Mouse (Mus musculus) thymus, postnatal 14 days (tissue): ENCODE data around the gene Gadd45gip1.
"Not testable (repeated sequence)": the region's sequence is repeated elsewhere in the genome, so short reads cannot be mapped to it uniquely, and the experiment has no call there.

Source experiments
- DNase-seq: peaks from one replicate; pipeline ENCODE4 v3.0.0; 2021

Gadd45gip1 gene

DNA sequence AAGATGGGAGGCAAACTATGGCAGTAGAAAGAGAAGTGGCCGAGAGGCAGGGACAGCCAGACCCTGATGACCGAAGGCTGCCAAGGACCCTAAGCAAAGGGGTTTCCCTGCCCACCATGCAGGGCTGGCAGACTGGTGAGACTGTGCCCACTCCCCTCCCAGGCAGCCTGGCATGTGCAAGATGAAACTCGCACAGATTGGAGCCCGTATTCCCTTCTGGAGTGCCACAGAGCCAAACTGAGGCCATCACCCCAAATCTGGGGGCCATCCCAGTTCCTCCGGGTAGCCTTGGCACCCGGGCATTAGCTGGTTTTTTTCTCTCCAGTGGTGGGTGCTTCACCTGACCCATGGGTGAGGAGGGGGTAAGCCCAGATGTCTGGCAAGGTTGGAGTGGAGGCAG lies 33.4 kb upstream of the Gadd45gip1 start:
- DNase-seq: no peak

- no peak for DNase-seq
Observed at GRCm38 (mm10) chr8:84798446-84799135, 32.7 kb upstream of the Gadd45gip1 start.

DNA sequence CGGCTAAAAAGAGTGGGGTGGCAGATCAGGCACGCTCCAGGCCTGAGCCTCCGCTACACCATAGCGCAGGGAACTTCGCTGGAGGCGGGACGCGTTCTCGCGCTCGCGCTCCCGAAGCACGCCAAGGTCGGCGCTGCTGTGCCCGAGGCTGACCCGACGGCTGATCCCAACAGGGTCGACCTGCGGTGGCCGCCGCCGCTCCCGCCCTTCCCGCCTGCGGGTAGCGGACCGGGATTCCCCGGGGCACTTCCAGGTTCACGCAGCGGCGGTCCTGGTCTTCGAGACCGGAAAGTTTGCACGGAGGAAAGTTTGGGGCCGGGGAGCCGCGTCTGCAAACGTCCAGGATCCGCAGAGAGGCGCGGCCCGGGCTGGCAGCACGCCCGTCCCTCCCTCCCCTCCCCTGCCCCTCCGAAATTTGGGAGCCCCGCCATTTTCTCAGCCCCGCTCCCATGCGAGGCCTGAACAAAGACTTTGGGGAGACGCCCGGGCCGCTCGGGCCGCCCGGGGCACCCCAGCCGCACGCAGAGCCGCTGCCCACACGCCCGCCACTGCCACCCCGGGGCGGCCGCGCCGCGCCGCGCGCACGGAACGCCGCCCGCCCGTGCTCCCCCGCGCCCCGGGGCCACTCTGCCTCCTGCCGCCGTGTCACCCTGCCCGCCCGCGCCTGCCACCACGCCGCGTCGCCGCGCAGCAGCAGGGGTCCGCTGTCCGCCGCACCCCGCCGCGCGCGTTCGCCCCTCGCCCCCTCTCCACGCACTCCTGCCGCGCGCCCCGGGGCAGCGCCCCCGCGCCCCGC lies 32.0 kb upstream of the Gadd45gip1 start:
- peak; percentile 31 for DNase-seq

- peak; percentile 67 for DNase-seq
Observed at GRCm38 (mm10) chr8:84799999-84800831, 31.1 kb upstream of the Gadd45gip1 start, which contains the start of gene Nfix. Gene Nfix, minus strand, starts transcription at chr8:84800344.

DNA sequence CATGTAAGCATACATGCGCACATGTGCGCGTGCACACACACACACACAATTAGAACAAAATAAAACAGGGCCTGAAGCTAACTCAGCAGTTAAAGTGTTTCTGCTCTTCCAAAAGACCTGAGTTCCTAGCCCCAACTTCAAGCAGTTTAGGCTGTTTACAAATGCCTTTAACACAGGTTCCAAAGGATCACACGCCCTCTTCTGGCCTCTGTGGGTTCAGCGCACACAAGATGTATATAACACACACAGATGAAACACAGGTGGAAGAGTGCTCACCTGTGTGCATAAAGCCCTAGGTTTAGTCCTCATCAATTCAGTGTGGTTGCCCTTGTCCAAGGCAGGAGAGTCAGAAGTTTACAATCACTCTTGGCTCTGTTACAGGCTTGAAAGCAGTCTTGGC lies 25.3 kb upstream of the Gadd45gip1 start:
- DNase-seq: no peak

DNA sequence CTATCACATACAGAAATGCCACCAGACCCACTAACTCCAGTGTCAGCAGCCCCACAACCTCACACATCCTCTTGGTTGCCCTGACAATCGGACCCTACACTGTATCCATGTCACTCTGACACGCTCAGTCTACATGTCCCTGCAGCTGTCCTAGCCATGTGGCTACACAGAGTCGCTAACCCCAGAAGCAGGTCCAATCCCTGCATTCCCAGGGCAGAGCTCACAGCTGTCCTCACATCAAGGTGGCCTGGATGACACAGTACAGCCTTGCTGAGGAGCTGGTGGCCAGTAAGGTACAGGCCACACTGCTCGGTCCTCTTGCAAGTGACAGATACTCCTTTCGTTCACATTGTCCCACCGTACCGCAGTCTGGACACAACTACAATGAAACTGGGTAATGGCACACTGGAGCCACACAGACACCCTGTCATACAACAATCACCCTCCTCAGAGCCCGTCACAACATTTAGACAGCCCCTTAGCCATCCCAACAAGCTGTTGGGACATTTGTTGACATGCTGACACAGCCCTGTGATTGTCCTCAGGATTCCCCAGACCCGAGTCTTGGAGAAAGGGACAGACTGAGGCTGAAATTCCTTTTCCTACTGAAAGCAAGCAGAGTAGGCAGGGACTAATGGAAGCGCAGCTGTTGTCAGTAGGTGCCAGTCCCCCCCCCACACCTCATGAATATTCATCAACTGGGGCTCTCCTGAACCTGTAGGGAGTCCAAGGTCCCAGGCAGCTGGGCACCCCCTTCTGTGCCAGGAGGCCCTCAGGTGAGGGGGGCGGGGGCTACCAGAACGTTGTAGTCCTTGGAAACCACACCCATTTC lies 22.0 kb upstream of the Gadd45gip1 start:
- DNase-seq: no peak

GRCm38 (mm10) chr8:84809941-84810280 lies 21.4 kb upstream of the Gadd45gip1 start:
- DNase-seq: no peak

DNA sequence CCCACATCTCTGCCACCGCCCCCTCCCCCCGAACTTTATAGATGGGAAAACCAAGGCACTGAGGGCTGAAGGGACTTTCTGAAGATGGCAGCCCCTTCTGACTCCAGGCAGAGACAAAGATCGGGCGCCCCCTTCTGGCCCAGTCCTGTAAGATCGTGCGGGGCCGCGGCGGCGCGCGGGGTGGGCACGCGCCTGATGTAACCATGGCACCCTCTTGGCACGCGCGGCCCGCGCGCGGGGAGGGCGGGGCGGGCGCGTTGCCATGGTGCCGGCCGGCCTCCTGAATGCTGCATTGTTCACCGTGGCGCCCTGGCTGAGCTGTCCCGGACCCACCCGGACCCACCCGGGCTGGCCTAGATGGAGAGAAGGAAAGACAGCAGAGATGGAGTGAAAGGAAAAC lies 20.4 kb upstream of the Gadd45gip1 start:
- peak; percentile 88 for DNase-seq

DNA sequence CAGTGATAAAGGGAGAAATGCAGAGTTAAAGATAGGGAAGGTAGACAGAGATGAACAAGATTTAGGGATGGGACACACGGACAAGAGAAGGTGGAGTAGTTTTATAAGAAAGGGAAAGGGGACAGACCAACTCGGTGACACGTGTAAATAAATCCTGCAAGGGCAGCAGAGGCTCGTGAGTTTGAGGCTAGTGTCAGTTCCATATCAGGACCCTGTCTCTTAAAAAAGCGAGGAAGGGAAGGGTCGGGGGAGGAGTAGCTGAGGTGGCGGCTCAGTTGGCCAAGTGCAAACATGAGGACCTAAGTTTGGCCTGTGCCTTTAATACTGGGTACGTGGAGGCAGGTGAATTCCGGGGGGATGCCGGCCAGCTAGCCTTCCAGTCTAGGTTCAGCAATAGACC lies 20.0 kb upstream of the Gadd45gip1 start:
- no peak for DNase-seq

DNA sequence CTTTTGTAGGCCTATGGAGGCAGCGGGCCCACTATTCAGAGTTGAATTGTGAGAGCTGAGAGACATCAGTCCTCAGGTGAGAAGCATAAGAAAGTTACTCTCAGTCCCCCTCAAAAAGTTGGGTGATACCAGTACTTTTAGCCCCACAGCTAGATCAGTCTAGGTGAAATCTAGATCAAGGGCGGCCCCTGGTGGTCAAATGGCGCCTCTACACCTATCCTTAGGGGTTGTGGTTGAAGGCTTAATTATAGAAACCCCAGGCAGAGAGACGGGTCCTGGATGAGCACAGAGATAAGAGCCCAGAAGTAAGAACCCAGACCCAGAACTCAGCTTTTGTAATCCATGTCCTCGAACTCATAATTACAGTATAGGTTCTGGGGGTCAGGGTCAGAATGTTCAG lies 18.3 kb upstream of the Gadd45gip1 start:
- DNase-seq: peak; percentile 84

- no peak for DNase-seq
Observed at GRCm38 (mm10) chr8:84813830-84814229, 17.5 kb upstream of the Gadd45gip1 start.

DNA sequence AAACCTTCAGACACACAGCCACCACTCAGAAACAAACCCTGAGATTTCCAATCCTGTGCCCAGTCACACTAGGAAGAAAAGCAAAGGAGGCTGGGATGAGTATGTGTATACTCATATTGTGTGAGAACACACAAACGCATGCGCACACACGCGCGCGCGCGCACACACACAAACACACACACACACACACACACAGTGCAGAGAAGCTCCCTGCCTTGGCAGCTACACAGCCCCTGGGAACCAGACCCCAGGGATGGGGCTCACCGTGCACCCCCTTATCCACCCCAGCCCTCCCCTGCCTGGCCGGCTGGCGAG lies 17.1 kb upstream of the Gadd45gip1 start:
- no peak for DNase-seq

DNA sequence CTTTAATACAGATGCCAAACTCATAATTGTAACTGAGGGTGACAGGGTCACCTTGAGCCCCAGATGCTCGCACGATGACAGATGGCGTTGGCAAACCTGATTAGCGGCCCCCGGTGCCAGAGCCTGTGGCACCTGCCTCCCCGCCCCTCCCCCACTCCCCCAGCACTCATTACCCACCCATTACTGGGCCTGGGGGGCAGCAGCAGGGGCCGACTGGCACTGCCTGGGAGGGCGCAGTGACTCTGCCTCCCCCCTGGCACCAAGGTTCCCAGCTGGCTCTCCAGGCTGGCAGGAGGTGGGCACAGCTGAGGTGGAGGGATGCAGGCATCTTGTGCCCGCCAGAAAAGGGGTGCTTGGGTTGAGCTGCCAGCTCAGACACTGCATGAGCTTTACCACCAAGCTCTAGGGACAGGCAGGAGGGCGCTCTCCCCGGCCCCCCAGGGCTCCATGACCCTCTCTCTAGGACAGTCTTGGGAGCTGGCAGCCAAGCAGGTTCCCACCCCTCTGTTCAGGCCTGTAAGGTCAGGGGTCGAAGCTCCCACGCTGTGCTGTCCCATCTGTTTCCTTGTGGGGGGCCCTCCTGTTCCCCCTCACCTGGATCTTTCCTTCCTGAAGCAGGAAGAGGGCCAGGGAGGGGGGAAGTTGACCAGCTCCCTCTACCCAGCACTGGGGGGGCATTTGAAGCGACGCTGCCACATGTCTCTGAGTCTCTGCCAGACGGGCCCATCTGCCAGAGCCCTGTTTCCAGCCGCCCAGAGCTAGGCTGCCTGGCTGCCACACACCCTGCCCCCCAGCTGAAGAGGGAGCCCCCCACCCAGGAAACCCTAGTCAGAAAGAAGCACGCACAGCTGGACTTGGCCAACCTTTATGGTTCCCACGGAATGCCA lies 16.5 kb upstream of the Gadd45gip1 start:
- DNase-seq: no peak

DNA sequence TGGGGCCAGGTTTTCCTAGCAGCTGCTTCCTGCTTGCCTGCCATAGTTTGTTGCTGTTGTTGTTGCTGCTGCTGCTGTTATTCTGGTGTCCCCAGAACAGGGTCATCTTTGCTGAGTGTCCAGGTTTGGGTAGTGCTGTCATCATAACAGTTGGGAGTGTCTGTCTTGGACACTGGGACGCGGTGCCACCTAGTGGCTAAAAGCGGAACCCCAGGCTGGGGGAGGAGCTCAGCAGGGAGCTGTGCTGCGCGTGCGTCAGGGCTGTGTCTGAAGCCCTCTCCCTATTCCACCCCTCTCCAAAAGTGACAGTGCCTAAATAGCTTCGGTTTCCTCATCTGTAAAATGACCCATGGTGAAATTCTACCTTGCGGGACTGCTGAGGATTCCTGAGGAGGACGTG lies 15.8 kb upstream of the Gadd45gip1 start:
- DNase-seq: peak; percentile 94

DNA sequence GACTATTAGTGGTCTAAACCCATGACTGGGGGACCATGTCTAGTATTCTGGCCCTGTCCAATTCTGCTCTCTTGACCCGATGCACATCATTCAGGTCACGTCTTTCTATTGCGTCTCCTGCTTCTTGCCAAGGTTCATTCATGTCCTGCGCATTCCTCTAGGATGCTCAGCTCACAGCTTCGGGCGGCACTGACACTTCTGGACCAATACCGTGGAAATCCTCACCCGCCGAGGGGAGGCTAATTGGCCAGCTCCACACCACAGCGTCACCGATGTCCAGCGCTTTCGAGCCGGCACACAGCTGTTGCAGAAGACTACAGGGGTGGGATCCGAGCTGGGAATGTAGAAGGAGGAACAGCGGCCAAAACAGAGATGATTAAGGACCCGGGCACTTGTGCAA lies 15.2 kb upstream of the Gadd45gip1 start:
- no peak for DNase-seq

DNA sequence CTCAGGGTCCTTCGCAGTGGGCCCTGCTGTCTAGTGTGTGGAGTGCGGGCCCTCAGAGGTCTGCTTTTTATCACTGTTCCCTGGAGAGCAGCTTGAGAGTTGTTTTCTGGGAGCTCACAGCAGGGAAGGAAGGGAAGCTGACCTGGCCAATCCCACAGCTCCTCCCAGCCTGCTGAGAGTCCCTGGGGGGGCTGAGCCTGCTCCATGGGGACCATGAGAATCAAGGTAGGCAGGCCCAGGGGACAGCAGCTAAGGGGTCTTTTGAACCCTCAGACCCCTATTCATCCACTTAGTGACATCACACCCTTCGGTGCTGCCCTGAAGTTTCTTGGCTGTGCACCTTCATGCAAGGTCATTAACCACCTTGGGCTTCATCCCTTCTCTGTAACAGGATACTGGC lies 8.6 kb upstream of the Gadd45gip1 start, which contains the start of gene Dand5:
Gene Dand5, minus strand, starts transcription at position 101 of the 400 bp plus-strand sequence.
- DNase-seq: no peak

GRCm38 (mm10) chr8:84823653-84824052 lies 7.7 kb upstream of the Gadd45gip1 start:
- DNase-seq: peak; percentile 73

DNA sequence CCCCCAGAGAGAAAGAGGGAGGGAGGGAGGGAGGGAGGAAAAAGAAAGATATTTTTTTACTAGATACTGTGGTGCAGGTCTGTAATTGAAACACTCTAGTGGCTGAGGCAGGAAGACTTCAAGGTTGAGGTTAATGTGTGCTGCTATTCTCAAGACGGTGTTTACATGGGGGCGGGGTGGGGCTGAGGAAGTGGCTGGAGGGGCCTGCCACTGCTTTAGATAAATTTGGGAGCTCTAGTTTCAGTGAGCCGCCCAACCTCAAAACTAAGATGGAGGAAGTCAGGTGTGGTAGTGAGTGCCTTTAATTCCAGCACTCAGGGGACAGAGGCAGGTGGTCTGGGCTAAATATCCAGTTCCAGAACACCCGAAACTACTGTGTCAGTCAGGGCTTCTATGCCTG lies 5.7 kb upstream of the Gadd45gip1 start:
- peak; percentile 63 for DNase-seq

DNA sequence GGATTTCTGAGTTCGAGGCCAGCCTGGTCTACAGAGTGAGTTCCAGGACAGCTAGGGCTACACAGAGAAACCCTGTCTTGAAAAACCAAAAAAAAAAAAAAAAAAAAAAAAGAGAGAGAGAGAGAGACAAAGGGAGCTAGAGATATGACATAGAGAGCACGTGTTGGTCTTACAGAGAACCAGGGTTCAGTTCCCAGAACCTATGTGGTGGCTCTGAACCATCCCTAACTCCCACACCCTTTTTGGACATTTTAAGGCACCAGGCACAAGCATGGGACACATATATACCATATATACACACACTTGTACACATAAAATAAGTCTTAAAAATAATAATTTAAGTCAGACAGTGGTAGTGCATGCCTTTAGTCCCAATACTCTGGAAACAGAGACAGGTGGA lies 4.8 kb upstream of the Gadd45gip1 start:
- DNase-seq: not testable (repeated sequence)

DNA sequence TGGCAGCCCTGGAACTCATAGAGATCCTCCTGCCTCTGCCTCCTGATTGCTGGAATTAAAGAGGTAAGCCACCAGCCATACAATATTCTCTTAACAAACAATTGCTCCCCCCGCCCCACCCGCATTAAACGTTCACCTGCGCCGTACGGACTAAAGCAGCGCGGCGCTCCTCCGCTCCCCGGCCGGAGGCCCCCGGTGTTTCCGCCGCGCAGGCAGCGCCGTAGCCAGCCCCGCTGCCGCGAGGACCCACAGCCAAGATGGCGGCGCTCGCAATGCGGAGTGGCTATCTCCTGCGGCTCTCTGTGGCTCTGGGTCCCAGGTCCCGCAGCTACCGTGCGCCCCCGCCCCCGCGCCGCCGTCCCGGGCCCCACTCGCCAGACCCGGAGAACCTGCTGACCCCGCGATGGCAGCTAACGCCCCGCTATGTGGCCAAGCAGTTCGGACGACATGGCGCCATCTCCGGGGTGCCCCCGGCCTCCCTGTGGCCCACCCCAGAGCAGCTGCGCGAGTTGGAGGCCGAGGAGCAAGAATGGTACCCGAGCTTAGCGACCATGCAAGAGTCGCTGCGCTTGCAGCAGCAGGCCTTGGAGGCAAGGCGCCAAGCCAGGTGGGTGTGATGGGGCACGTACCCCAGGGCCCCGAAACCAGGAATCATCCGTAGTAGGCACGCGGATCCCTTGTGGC lies 854 bp downstream of the Gadd45gip1 start:
- peak; percentile 90 for DNase-seq
